Mouse (Mus musculus) embryonic facial prominence, embryonic 14.5 days (tissue): ENCODE measurements around the gene 1700029P11Rik. TPM values are rescaled to one million over a fixed set of nuclear protein-coding genes. Genes with fewer than 3 reads are reported as not detected.
"Not testable (repeated sequence)": the region's sequence is repeated elsewhere in the genome, so short reads cannot be mapped to it uniquely, and the experiment has no call there.

ENCODE experiments used
- ATAC-seq: fragments of 200-750 bp; cut with Nextera tagmentation; 2 replicates; pipeline ENCODE4 v1.8.0; 2017; ENCODE audit warnings: low read depth, moderate number of reproducible peaks, moderate TSS enrichment
- DNase-seq: peaks from one replicate; pipeline ENCODE4 v3.0.0-alpha.2; 2015; ENCODE audit warnings: low spot score
- H3K27ac ChIP-seq: fragments of 300-500 bp; sonication (generic); replicated peaks from 2 replicates; pipeline ENCODE4 v1.5.1; 2014; ENCODE audit warnings: low read depth, mild to moderate bottlenecking, low read length, moderate library complexity
- H3K27me3 ChIP-seq: fragments of 300-500 bp; sonication (generic); replicated peaks from 2 replicates; pipeline ENCODE4 v1.6.1; 2014; ENCODE audit warnings: low read length; ENCODE audit not compliant: control insufficient read depth, insufficient read depth
- H3K36me3 ChIP-seq: fragments of 300-500 bp; sonication (generic); 2 replicates; pipeline ENCODE4 v1.6.1; 2014; ENCODE audit warnings: low read length, mixed read lengths; ENCODE audit not compliant: control insufficient read depth, insufficient read depth
- H3K4me1 ChIP-seq: fragments of 300-500 bp; sonication (generic); 2 replicates; pipeline ENCODE4 v1.6.1; 2014; ENCODE audit warnings: antibody characterized with exemption, low read length; ENCODE audit not compliant: control insufficient read depth, insufficient read depth
- H3K4me2 ChIP-seq: fragments of 300-500 bp; sonication (generic); 2 replicates; pipeline ENCODE4 v1.6.1; 2014; ENCODE audit warnings: low read depth, mild to moderate bottlenecking, low read length, moderate library complexity, mixed read lengths
- H3K4me3 ChIP-seq: fragments of 300-500 bp; sonication (generic); 2 replicates; pipeline ENCODE4 v1.5.1; 2014; ENCODE audit warnings: low read depth, mild to moderate bottlenecking, low read length
- H3K9ac ChIP-seq: fragments of 300-500 bp; sonication (generic); 2 replicates; pipeline ENCODE4 v1.6.1; 2014; ENCODE audit warnings: low read depth, mild to moderate bottlenecking, low read length, moderate library complexity, mixed read lengths
- H3K9me3 ChIP-seq: fragments of 300-500 bp; sonication (generic); 2 replicates; pipeline ENCODE4 v1.6.1; 2016; ENCODE audit warnings: low read length; ENCODE audit not compliant: control insufficient read depth
- WGBS: fragments of 180-500 bp; shearing (Covaris S2); extraction: QIAGEN DNeasy Blood & Tissue Kit; methylation state at CpG from one replicate; pipeline ENCODE4 v1.1.7; 2014; 5-methylcytosine and 5-hydroxymethylcytosine counted together
- polyA plus RNA-seq: library from polyadenylated mRNA; unstranded; fragments of >200 nt; fragmentation: Nextera tagmentation; extraction: Ambion mirVana; gene quantifications from 2 replicates; pipeline ENCODE4 v1.2.1, GENCODE M21; 2014

The 1700029P11Rik gene
- polyA plus RNA-seq, 1 experiment from 2014 or later, result not detected

DNA sequence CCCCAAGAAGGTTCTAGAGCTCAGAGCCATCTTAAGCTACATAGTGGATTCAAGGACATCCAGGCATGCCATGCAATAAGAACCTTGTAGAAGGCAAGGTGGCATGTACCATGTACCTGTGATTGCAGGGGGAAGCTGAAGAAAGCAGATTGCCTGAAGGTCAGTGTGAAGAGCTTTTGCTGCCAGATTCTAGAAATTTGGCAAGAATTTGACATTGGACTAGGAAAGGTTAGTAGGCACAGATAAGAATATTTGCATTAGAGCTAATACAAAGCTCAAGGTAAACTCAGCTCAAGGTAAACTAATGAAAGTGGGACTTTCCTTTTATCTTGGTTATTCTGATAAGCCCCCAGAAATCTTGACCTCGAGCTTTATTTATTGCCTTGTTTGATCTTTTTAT is 16.1 kb upstream of the 1700029P11Rik start:
- no peak overlapping the region for H3K4me2 ChIP-seq
- no peaks in the 10 kb centered on the region for H3K9me3 ChIP-seq
- H3K27ac ChIP-seq, result no peak overlapping the region
- no peak for ATAC-seq
- H3K4me1 ChIP-seq, result no peaks in the 10 kb centered on the region
- 59% methylated on average over 1 of the region's 1 CpGs for WGBS
- H3K4me3 ChIP-seq, result no peak overlapping the region
- no peaks in the 10 kb centered on the region for H3K27me3 ChIP-seq
- DNase-seq, result no peak
- no peaks in the 10 kb centered on the region for H3K36me3 ChIP-seq
- H3K9ac ChIP-seq, result no peak overlapping the region

DNA sequence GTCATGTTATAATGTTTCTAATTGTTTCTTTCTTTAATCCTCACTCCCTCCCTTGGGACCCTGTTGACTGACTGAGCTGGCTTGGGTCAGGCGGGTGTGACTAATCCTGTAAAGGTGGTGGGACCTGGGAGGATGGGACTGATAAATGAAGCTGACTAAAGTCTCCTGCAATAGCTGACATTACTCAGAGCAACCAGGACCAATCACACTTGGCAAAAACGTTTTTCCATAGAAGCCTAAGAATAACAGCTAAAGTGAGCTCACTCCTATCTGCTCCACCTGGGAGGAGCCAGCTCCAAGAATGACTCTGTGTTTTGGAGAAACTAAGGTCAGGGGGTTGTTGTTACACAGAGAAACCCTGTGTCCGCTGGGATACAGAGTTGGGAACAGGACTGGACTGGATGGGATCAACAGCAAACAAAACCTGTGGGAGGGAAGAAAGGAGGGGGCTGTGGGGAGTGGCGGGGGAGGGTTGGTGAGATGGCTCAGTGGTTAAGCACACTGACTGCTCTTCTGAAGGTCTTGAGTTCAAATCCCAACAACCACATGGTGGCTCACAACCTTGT is 15.3 kb upstream of the 1700029P11Rik start:
- H3K4me2 ChIP-seq, result no peak overlapping the region
- no peaks in the 10 kb centered on the region for H3K9me3 ChIP-seq
- no peak overlapping the region for H3K9ac ChIP-seq
- no peak overlapping the region for H3K27ac ChIP-seq
- no peak for ATAC-seq
- DNase-seq, result no peak
- H3K27me3 ChIP-seq, result no peaks in the 10 kb centered on the region
- H3K4me1 ChIP-seq, result no peaks in the 10 kb centered on the region
- no peaks in the 10 kb centered on the region for H3K36me3 ChIP-seq
- H3K4me3 ChIP-seq, result no peak overlapping the region
- 45% methylated on average over 4 of the region's 4 CpGs for WGBS

DNA sequence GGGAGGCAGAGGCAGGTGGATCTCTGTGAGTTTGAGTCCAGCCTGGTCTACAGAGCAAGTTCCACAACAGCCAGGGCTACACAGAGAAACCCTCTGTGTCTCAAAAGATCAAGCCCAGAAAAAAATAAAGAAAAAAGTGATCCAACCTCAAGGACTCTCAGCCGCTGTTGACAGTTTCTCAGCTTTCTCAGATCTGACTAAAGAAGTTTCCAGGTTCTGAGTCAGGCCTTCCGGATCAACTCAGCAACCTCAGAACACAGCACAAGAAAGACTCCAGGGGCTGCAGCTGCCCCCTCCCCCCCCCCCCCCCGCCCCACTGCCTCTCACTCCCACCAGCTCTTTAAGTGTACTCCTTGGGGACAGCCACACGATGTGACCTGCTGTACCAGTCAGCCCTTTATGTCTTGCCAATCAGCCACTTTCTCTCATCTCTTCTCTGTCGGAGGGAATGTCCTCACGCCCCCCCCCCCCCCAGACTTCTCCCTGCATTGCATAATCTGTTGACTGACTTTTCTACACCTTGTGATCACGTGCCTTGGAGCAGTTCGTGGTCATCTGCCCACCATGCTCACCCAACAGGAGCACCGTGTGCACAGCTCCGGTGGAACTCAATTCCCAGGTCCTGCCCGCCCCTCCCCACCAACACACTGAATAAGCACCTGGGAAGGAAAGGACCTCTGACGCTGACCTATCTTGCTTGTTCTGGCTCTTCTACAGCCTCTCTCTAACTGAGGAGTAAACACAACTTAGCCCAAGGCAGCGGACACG is 14.1 kb upstream of the 1700029P11Rik start:
- H3K4me2 ChIP-seq, result no peak overlapping the region
- H3K27ac ChIP-seq, result no peak overlapping the region
- H3K9me3 ChIP-seq, result no peaks in the 10 kb centered on the region
- WGBS, result 82% methylated on average over 12 of the region's 14 CpGs
- H3K36me3 ChIP-seq, result no peaks in the 10 kb centered on the region
- H3K27me3 ChIP-seq, result no peaks in the 10 kb centered on the region
- DNase-seq (no peak), ATAC-seq (no peak)
- H3K4me1 ChIP-seq, result no peaks in the 10 kb centered on the region
- no peak overlapping the region for H3K4me3 ChIP-seq
- no peak overlapping the region for H3K9ac ChIP-seq

DNA sequence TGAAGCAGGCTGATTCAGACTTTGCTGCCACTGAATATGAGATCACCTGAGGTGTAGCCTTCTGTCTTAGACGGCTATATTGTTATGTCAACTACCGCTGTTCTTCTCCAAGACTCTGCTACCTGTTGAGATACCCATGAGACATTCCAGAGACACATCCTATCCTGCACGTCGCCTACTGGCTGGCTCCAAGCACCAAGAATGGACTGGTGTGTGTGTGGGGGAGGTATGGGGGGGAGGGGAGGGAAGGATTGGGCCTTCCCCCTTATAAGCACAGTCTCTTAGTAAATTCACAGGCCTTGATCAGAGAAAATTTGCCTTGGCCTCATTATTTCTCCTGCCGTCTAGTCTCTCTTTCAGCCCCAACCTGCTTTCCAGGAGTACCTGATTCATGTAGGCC is 12.5 kb upstream of the 1700029P11Rik start:
- no peak for ATAC-seq
- no peaks in the 10 kb centered on the region for H3K27me3 ChIP-seq
- WGBS, result 85% methylated on average over 5 of the region's 5 CpGs
- no peaks in the 10 kb centered on the region for H3K4me1 ChIP-seq
- DNase-seq, result no peak
- H3K9me3 ChIP-seq, result peaks cover 5% of the 10 kb centered on the region; the same call in 1 of the 2 replicates
- H3K36me3 ChIP-seq, result no peaks in the 10 kb centered on the region
- no peak overlapping the region for H3K4me3 ChIP-seq
- no peak overlapping the region for H3K4me2 ChIP-seq
- H3K27ac ChIP-seq, result no peak overlapping the region
- H3K9ac ChIP-seq, result no peak overlapping the region

GRCm38 (mm10) chr15:81968447-81968846 is 11.9 kb upstream of the 1700029P11Rik start:
- WGBS, result 57% methylated on average over 2 of the region's 2 CpGs
- H3K4me2 ChIP-seq, result no peak overlapping the region
- no peaks in the 10 kb centered on the region for H3K36me3 ChIP-seq
- H3K4me1 ChIP-seq, result no peaks in the 10 kb centered on the region
- no peak overlapping the region for H3K9ac ChIP-seq
- H3K4me3 ChIP-seq, result no peak overlapping the region
- peaks cover 8% of the 10 kb centered on the region for H3K9me3 ChIP-seq
- H3K27ac ChIP-seq, result no peak overlapping the region
- DNase-seq, result no peak
- no peak for ATAC-seq
- no peaks in the 10 kb centered on the region for H3K27me3 ChIP-seq

GRCm38 (mm10) chr15:81969173-81969572 is 11.2 kb upstream of the 1700029P11Rik start:
- 52% methylated on average over 7 of the region's 7 CpGs for WGBS

GRCm38 (mm10) chr15:81969635-81970034 is 10.7 kb upstream of the 1700029P11Rik start:
- H3K4me2 ChIP-seq, H3K4me3 ChIP-seq, DNase-seq, ATAC-seq, H3K4me1 ChIP-seq, H3K36me3 ChIP-seq, H3K27ac ChIP-seq, H3K27me3 ChIP-seq, H3K9me3 ChIP-seq, H3K9ac ChIP-seq: not testable (repeated sequence)
- 72% methylated on average over 6 of the region's 6 CpGs for WGBS

More at GRCm38 (mm10) chr15:81969173-81969572, 11.2 kb upstream of the 1700029P11Rik start:
- H3K36me3 ChIP-seq, result no peaks in the 10 kb centered on the region
- H3K4me1 ChIP-seq, result no peaks in the 10 kb centered on the region
- H3K27ac ChIP-seq, result no peak overlapping the region
- peaks cover 8% of the 10 kb centered on the region for H3K9me3 ChIP-seq
- H3K9ac ChIP-seq, result no peak overlapping the region
- H3K4me2 ChIP-seq, result no peak overlapping the region
- peak; percentile 42 for DNase-seq
- H3K27me3 ChIP-seq, result no peaks in the 10 kb centered on the region
- ATAC-seq, result no peak
- H3K4me3 ChIP-seq, result no peak overlapping the region

- H3K27me3 ChIP-seq, H3K9me3 ChIP-seq, ATAC-seq, H3K27ac ChIP-seq, DNase-seq, H3K4me3 ChIP-seq, H3K9ac ChIP-seq, H3K36me3 ChIP-seq, H3K4me1 ChIP-seq, H3K4me2 ChIP-seq: not testable (repeated sequence)
- 90% methylated on average over 4 of the region's 4 CpGs for WGBS
Observed at GRCm38 (mm10) chr15:81970498-81970897, 9.8 kb upstream of the 1700029P11Rik start.

GRCm38 (mm10) chr15:81975156-81975555 is 5.2 kb upstream of the 1700029P11Rik start:
- ATAC-seq, DNase-seq, H3K9ac ChIP-seq, H3K4me1 ChIP-seq, H3K36me3 ChIP-seq, H3K9me3 ChIP-seq, H3K4me2 ChIP-seq, H3K27me3 ChIP-seq, H3K27ac ChIP-seq, H3K4me3 ChIP-seq: not testable (repeated sequence)
- 94% methylated on average over 8 of the region's 8 CpGs for WGBS
